Mouse (Mus musculus): ENCODE data around the gene 1110051M20Rik. TPM values are rescaled to one million over a fixed set of nuclear protein-coding genes. Genes with fewer than 3 reads are reported as not detected.

The 1110051M20Rik gene
- total and polyA plus RNA-seq, 3 experiments, result 8.4 to 14.7 (median 13.2) TPM

- no peak overlapping the region for H3K4me3 ChIP-seq
- intact Hi-C loops (cut with DNase I), result no loop called here
- no peak overlapping the region for H3K9ac ChIP-seq (ENCODE audit: low read depth, low read length)
- no peak for DNase-seq
- no peaks in the 10 kb centered on the region for H3K27me3 ChIP-seq (ENCODE audit: control insufficient read depth, insufficient read depth, low read length)
- no peaks in the 10 kb centered on the region for H3K36me3 ChIP-seq (ENCODE audit: control insufficient read depth, insufficient read depth, low read length)
- 54% methylated on average over 10 of the region's 10 CpGs for WGBS
- H3K4me1 ChIP-seq (ENCODE audit: control insufficient read depth, insufficient read depth, low read length), result 0 out of 2 replicates have a peak, but pooled peaks cover 1% of the 10 kb centered on the region
- no peak for TF ChIP-seq CTCF (IDR thresholded peaks at IDR 0.05)
- no peak for TF ChIP-seq EP300 (IDR thresholded peaks at IDR 0.05; ENCODE audit: insufficient read depth, low read depth, low read length)
- no peak for TF ChIP-seq POLR2A (IDR thresholded peaks at IDR 0.05; ENCODE audit: insufficient read depth, low read depth, low read length)
- H3K27ac ChIP-seq, result no peak overlapping the region
- no peaks in the 10 kb centered on the region for H3K79me2 ChIP-seq (replicated peaks; ENCODE audit: control insufficient read depth, insufficient read depth, low read length)
Measured at GRCm38 (mm10) chr2:91312578-91313311, 131.8 kb downstream of the 1110051M20Rik start.

GRCm38 (mm10) chr2:91309546-91309945 lies 135.0 kb downstream of the 1110051M20Rik start:
- Histone ChIP-seq H3K4me3 (no peak overlapping the region), H3K9ac (ENCODE audit: low read depth, low read length) (no peak overlapping the region), H3K79me2 (replicated peaks; ENCODE audit: control insufficient read depth, insufficient read depth, low read length) (no peaks in the 10 kb centered on the region), H3K27ac (no peak overlapping the region), H3K27me3 (ENCODE audit: control insufficient read depth, insufficient read depth, low read length) (no peaks in the 10 kb centered on the region), H3K4me1 (ENCODE audit: control insufficient read depth, insufficient read depth, low read length) (0 out of 2 replicates have a peak, but pooled peaks cover 1% of the 10 kb centered on the region), H3K36me3 (ENCODE audit: control insufficient read depth, insufficient read depth, low read length) (no peaks in the 10 kb centered on the region)
- no peak for DNase-seq
- 91% methylated on average over 3 of the region's 3 CpGs for WGBS
- intact Hi-C loops (cut with DNase I), result no loop called here
- TF ChIP-seq POLR2A (IDR thresholded peaks at IDR 0.05; ENCODE audit: insufficient read depth, low read depth, low read length) (no peak), EP300 (IDR thresholded peaks at IDR 0.05; ENCODE audit: insufficient read depth, low read depth, low read length) (no peak), CTCF (IDR thresholded peaks at IDR 0.05) (no peak)

- H3K4me3 ChIP-seq, result no peak overlapping the region
- DNase-seq, result no peak
- 0 out of 2 replicates have a peak, but pooled peaks cover 1% of the 10 kb centered on the region for H3K4me1 ChIP-seq (ENCODE audit: control insufficient read depth, insufficient read depth, low read length)
- H3K27ac ChIP-seq, result no peak overlapping the region
- H3K27me3 ChIP-seq (ENCODE audit: control insufficient read depth, insufficient read depth, low read length), result no peaks in the 10 kb centered on the region
- no peaks in the 10 kb centered on the region for H3K79me2 ChIP-seq (replicated peaks; ENCODE audit: control insufficient read depth, insufficient read depth, low read length)
- no peak for TF ChIP-seq CTCF (IDR thresholded peaks at IDR 0.05)
- no peak for TF ChIP-seq EP300 (IDR thresholded peaks at IDR 0.05; ENCODE audit: insufficient read depth, low read depth, low read length)
- no peak for TF ChIP-seq POLR2A (IDR thresholded peaks at IDR 0.05; ENCODE audit: insufficient read depth, low read depth, low read length)
- 38% methylated on average over 5 of the region's 5 CpGs for WGBS
- H3K36me3 ChIP-seq (ENCODE audit: control insufficient read depth, insufficient read depth, low read length), result no peaks in the 10 kb centered on the region
- H3K9ac ChIP-seq (ENCODE audit: low read depth, low read length), result no peak overlapping the region
- intact Hi-C loops (cut with DNase I), result no loop called here
Measured at GRCm38 (mm10) chr2:91308680-91309079, 135.8 kb downstream of the 1110051M20Rik start.

- H3K4me1 ChIP-seq (ENCODE audit: control insufficient read depth, insufficient read depth, low read length), result no peaks in the 10 kb centered on the region
- TF ChIP-seq EP300 (IDR thresholded peaks at IDR 0.05; ENCODE audit: insufficient read depth, low read depth, low read length) (no peak), POLR2A (IDR thresholded peaks at IDR 0.05; ENCODE audit: insufficient read depth, low read depth, low read length) (no peak), CTCF (IDR thresholded peaks at IDR 0.05) (no peak)
- intact Hi-C loops (cut with DNase I), result no loop called here
- DNase-seq, result no peak
- H3K27me3 ChIP-seq (ENCODE audit: control insufficient read depth, insufficient read depth, low read length), result no peaks in the 10 kb centered on the region
- H3K9ac ChIP-seq (ENCODE audit: low read depth, low read length), result no peak overlapping the region
- no peaks in the 10 kb centered on the region for H3K36me3 ChIP-seq (ENCODE audit: control insufficient read depth, insufficient read depth, low read length)
- H3K4me3 ChIP-seq, result no peak overlapping the region
- no peak overlapping the region for H3K27ac ChIP-seq
- H3K79me2 ChIP-seq (replicated peaks; ENCODE audit: control insufficient read depth, insufficient read depth, low read length), result no peaks in the 10 kb centered on the region
Measured at GRCm38 (mm10) chr2:91306589-91306988, 137.9 kb downstream of the 1110051M20Rik start.

GRCm38 (mm10) chr2:91305926-91306325 lies 138.6 kb downstream of the 1110051M20Rik start:
- H3K27ac ChIP-seq, result no peak overlapping the region
- TF ChIP-seq POLR2A (IDR thresholded peaks at IDR 0.05; ENCODE audit: insufficient read depth, low read depth, low read length), result no peak
- no peak for TF ChIP-seq CTCF (IDR thresholded peaks at IDR 0.05)
- TF ChIP-seq EP300 (IDR thresholded peaks at IDR 0.05; ENCODE audit: insufficient read depth, low read depth, low read length), result no peak
- 96% methylated on average over 9 of the region's 9 CpGs for whole genome bisulfite sequencing
- H3K4me3 ChIP-seq, result no peak overlapping the region
- DNase-seq, result no peak
- intact Hi-C loops (cut with DNase I), result no loop called here
- H3K27me3 ChIP-seq (ENCODE audit: control insufficient read depth, insufficient read depth, low read length), result no peaks in the 10 kb centered on the region
- H3K36me3 ChIP-seq (ENCODE audit: control insufficient read depth, insufficient read depth, low read length), result no peaks in the 10 kb centered on the region
- H3K79me2 ChIP-seq (replicated peaks; ENCODE audit: control insufficient read depth, insufficient read depth, low read length), result no peaks in the 10 kb centered on the region
- H3K4me1 ChIP-seq (ENCODE audit: control insufficient read depth, insufficient read depth, low read length), result no peaks in the 10 kb centered on the region
- H3K9ac ChIP-seq (ENCODE audit: low read depth, low read length), result no peak overlapping the region

- Histone ChIP-seq H3K27ac (no peak overlapping the region), H3K79me2 (replicated peaks; ENCODE audit: control insufficient read depth, insufficient read depth, low read length) (no peaks in the 10 kb centered on the region), H3K4me3 (no peak overlapping the region), H3K27me3 (ENCODE audit: control insufficient read depth, insufficient read depth, low read length) (no peaks in the 10 kb centered on the region), H3K4me1 (ENCODE audit: control insufficient read depth, insufficient read depth, low read length) (no peaks in the 10 kb centered on the region; the same call in 1 of the 2 replicates), H3K9ac (ENCODE audit: low read depth, low read length) (no peak overlapping the region), H3K36me3 (ENCODE audit: control insufficient read depth, insufficient read depth, low read length) (no peaks in the 10 kb centered on the region)
- TF ChIP-seq CTCF (IDR thresholded peaks at IDR 0.05) (no peak), POLR2A (IDR thresholded peaks at IDR 0.05; ENCODE audit: insufficient read depth, low read depth, low read length) (no peak), EP300 (IDR thresholded peaks at IDR 0.05; ENCODE audit: insufficient read depth, low read depth, low read length) (no peak)
- WGBS, result 61% methylated on average over 3 of the region's 3 CpGs
- DNase-seq, result no peak
- intact Hi-C loops (cut with DNase I), result no loop called here
Measured at GRCm38 (mm10) chr2:91302845-91303244, 141.7 kb downstream of the 1110051M20Rik start.

Data from heart, adult 2 months (tissue).